Mouse (Mus musculus): ENCODE data around the gene Disc1. TPM values are rescaled to one million over a fixed set of nuclear protein-coding genes. Genes with fewer than 3 reads are reported as not detected.

Gene Disc1
- total and polyA plus RNA-seq, 3 experiments = 0.75 to 2.2 TPM; not detected in 1

DNA sequence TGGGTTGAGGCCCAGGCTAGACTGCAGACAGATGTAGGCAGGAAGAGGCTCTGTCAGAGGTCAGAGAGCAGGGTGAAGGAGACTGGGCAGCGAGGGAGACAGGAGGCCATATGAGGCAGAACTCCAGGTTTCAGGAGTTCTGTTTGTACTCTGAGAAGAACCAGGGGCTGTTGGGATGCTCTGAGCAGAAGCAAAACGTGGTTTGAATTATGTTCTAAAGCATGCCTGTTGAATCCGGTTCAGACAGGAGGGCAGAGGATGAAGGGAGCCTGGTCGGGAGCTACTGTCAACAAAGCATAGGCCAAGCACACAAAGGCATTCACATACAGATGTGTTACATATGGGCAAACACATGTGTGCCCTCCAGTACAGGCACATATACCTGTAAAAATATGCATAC, 230.9 kb downstream of the Disc1 start:
- H3K9ac ChIP-seq (ENCODE audit: control insufficient read depth, low read depth, low read length, poor library complexity, severe bottlenecking) = no peak overlapping the region
- TF ChIP-seq TAL1 (IDR thresholded peaks at IDR 0.05; ENCODE audit: low read length) (no peak), ZC3H11A (IDR thresholded peaks at IDR 0.05; ENCODE audit: low read depth, low read length) (no peak), RCOR1 (IDR thresholded peaks at IDR 0.05; ENCODE audit: low read depth, low read length) (no peak), ELF1 (IDR thresholded peaks at IDR 0.05; ENCODE audit: low read depth, low read length) (no peak), USF2 (IDR thresholded peaks at IDR 0.05; ENCODE audit: borderline replicate concordance in 1 of 2, insufficient read depth in 1 of 2, low read depth in 1 of 2, low read length in 2 of 2) (no peak)

GRCm38 (mm10) chr8:125285391-125285790, 231.4 kb downstream of the Disc1 start:
- Histone ChIP-seq H3K9me3 (replicated peaks; ENCODE audit: insufficient read depth, low read length) (no peaks in the 10 kb centered on the region), H3K4me1 (ENCODE audit: control insufficient read depth in 1 of 2, insufficient read depth in 2 of 2, low read length in 2 of 2) (no peaks in the 10 kb centered on the region)

More for the DNA sequence above, 230.9 kb downstream of the Disc1 start:
- H3K27ac ChIP-seq (ENCODE audit: control insufficient read depth, low read depth, low read length) = no peak overlapping the region
- H3K9me3 ChIP-seq (replicated peaks; ENCODE audit: insufficient read depth, low read length) = no peaks in the 10 kb centered on the region
- H3K4me1 ChIP-seq (ENCODE audit: control insufficient read depth in 1 of 2, insufficient read depth in 2 of 2, low read length in 2 of 2) = no peaks in the 10 kb centered on the region
- H3K27me3 ChIP-seq (ENCODE audit: control insufficient read depth in 1 of 2, insufficient read depth in 2 of 2, low read length in 2 of 2) = no peaks in the 10 kb centered on the region
- H3K79me2 ChIP-seq (ENCODE audit: control insufficient read depth, insufficient read depth, low read length, poor library complexity) = no peaks in the 10 kb centered on the region
- H3K4me3 ChIP-seq (ENCODE audit: control insufficient read depth in 1 of 2, insufficient read depth in 1 of 2, low read depth in 2 of 2, low read length in 2 of 2) = no peak overlapping the region
- no peaks in the 10 kb centered on the region for H3K36me3 ChIP-seq (ENCODE audit: control insufficient read depth in 1 of 2, insufficient read depth in 2 of 2, low read length in 2 of 2)
- no peak for DNase-seq (ENCODE audit: low read depth, low spot score)

GRCm38 (mm10) chr8:125285966-125286681, 232.1 kb downstream of the Disc1 start:
- no peak overlapping the region for H3K27ac ChIP-seq (ENCODE audit: control insufficient read depth, low read depth, low read length)
- no peak overlapping the region for H3K4me3 ChIP-seq (ENCODE audit: control insufficient read depth in 1 of 2, insufficient read depth in 1 of 2, low read depth in 2 of 2, low read length in 2 of 2)
- no peaks in the 10 kb centered on the region for H3K79me2 ChIP-seq (ENCODE audit: control insufficient read depth, insufficient read depth, low read length, poor library complexity)
- no peaks in the 10 kb centered on the region for H3K36me3 ChIP-seq (ENCODE audit: control insufficient read depth in 1 of 2, insufficient read depth in 2 of 2, low read length in 2 of 2)
- H3K4me1 ChIP-seq (ENCODE audit: control insufficient read depth in 1 of 2, insufficient read depth in 2 of 2, low read length in 2 of 2) = no peaks in the 10 kb centered on the region
- no peaks in the 10 kb centered on the region for H3K9me3 ChIP-seq (replicated peaks; ENCODE audit: insufficient read depth, low read length)
- H3K9ac ChIP-seq (ENCODE audit: control insufficient read depth, low read depth, low read length, poor library complexity, severe bottlenecking) = no peak overlapping the region
- DNase-seq (ENCODE audit: low read depth, low spot score) = no peak
- H3K27me3 ChIP-seq (ENCODE audit: control insufficient read depth in 1 of 2, insufficient read depth in 2 of 2, low read length in 2 of 2) = no peaks in the 10 kb centered on the region
- no peak for TF ChIP-seq MAZ (IDR thresholded peaks at IDR 0.05; ENCODE audit: low read depth, low read length)
- no peak for TF ChIP-seq CHD2 (IDR thresholded peaks at IDR 0.05; ENCODE audit: low read length)
- no peak for TF ChIP-seq SMC3 (IDR thresholded peaks at IDR 0.05; ENCODE audit: low read depth, low read length)
- TF ChIP-seq CHD1 (IDR thresholded peaks at IDR 0.05; ENCODE audit: low read depth, low read length) = no peak
- TF ChIP-seq JUND (IDR thresholded peaks at IDR 0.05; ENCODE audit: low read depth, low read length) = no peak
- no peak for TF ChIP-seq POLR2A (IDR thresholded peaks at IDR 0.05; ENCODE audit: control insufficient read depth in 1 of 2, insufficient read depth in 1 of 2, low read depth in 1 of 2, low read length in 2 of 2, poor library complexity in 1 of 2)
- no peak for TF ChIP-seq ZC3H11A (IDR thresholded peaks at IDR 0.05; ENCODE audit: low read depth, low read length)
- no peak for TF ChIP-seq CTCF (IDR thresholded peaks at IDR 0.05 in 2 of 3, conservative IDR thresholded peaks at IDR 0.05 in 1 of 3; ENCODE audit: control insufficient read depth in 1 of 3, insufficient read depth in 1 of 3, low read depth in 2 of 3, low read length in 3 of 3, poor library complexity in 1 of 3, severe bottlenecking in 1 of 3)
- TF ChIP-seq BHLHE40 (IDR thresholded peaks at IDR 0.05; ENCODE audit: borderline replicate concordance, low read depth, low read length) = no peak
- TF ChIP-seq USF1 (IDR thresholded peaks at IDR 0.05; ENCODE audit: low read depth, low read length) = no peak
- no peak for TF ChIP-seq TBP (IDR thresholded peaks at IDR 0.05; ENCODE audit: low read depth, low read length)
- TF ChIP-seq GABPA (IDR thresholded peaks at IDR 0.05; ENCODE audit: low read depth, low read length) = no peak
- TF ChIP-seq MEF2A (IDR thresholded peaks at IDR 0.05; ENCODE audit: extremely low read depth, insufficient replicate concordance, low read depth, low read length, poor library complexity, severe bottlenecking) = no peak
- no peak for TF ChIP-seq TAL1 (IDR thresholded peaks at IDR 0.05; ENCODE audit: low read length)
- no peak for TF ChIP-seq HCFC1 (IDR thresholded peaks at IDR 0.05; ENCODE audit: low read depth, low read length)
- TF ChIP-seq GATA1 (IDR thresholded peaks at IDR 0.05; ENCODE audit: low read depth, low read length) = no peak
- no peak for TF ChIP-seq SIN3A (IDR thresholded peaks at IDR 0.05; ENCODE audit: low read length)

More at GRCm38 (mm10) chr8:125285391-125285790, 231.4 kb downstream of the Disc1 start:
- TF ChIP-seq GATA1 (IDR thresholded peaks at IDR 0.05; ENCODE audit: low read depth, low read length) (no peak), CTCF (IDR thresholded peaks at IDR 0.05 in 2 of 3, conservative IDR thresholded peaks at IDR 0.05 in 1 of 3; ENCODE audit: control insufficient read depth in 1 of 3, insufficient read depth in 1 of 3, low read depth in 2 of 3, low read length in 3 of 3, poor library complexity in 1 of 3, severe bottlenecking in 1 of 3) (no peak), CHD1 (IDR thresholded peaks at IDR 0.05; ENCODE audit: low read depth, low read length) (no peak), CHD2 (IDR thresholded peaks at IDR 0.05; ENCODE audit: low read length) (no peak), TAL1 (IDR thresholded peaks at IDR 0.05; ENCODE audit: low read length) (no peak), MEF2A (IDR thresholded peaks at IDR 0.05; ENCODE audit: extremely low read depth, insufficient replicate concordance, low read depth, low read length, poor library complexity, severe bottlenecking) (no peak), ZC3H11A (IDR thresholded peaks at IDR 0.05; ENCODE audit: low read depth, low read length) (no peak), MAX (IDR thresholded peaks at IDR 0.05; ENCODE audit: low read length) (no peak), ZMIZ1 (IDR thresholded peaks at IDR 0.05; ENCODE audit: low read depth, low read length) (no peak), POLR2A (IDR thresholded peaks at IDR 0.05; ENCODE audit: control insufficient read depth in 1 of 2, insufficient read depth in 1 of 2, low read depth in 1 of 2, low read length in 2 of 2, poor library complexity in 1 of 2) (no peak), HCFC1 (IDR thresholded peaks at IDR 0.05; ENCODE audit: low read depth, low read length) (no peak), NRF1 (IDR thresholded peaks at IDR 0.05; ENCODE audit: insufficient read depth, low read depth, low read length, poor library complexity, severe bottlenecking) (no peak)
- no peaks in the 10 kb centered on the region for H3K27me3 ChIP-seq (ENCODE audit: control insufficient read depth in 1 of 2, insufficient read depth in 2 of 2, low read length in 2 of 2)
- H3K9ac ChIP-seq (ENCODE audit: control insufficient read depth, low read depth, low read length, poor library complexity, severe bottlenecking) = no peak overlapping the region
- H3K27ac ChIP-seq (ENCODE audit: control insufficient read depth, low read depth, low read length) = no peak overlapping the region
- DNase-seq (ENCODE audit: low read depth, low spot score) = no peak
- H3K36me3 ChIP-seq (ENCODE audit: control insufficient read depth in 1 of 2, insufficient read depth in 2 of 2, low read length in 2 of 2) = no peaks in the 10 kb centered on the region
- no peak overlapping the region for H3K4me3 ChIP-seq (ENCODE audit: control insufficient read depth in 1 of 2, insufficient read depth in 1 of 2, low read depth in 2 of 2, low read length in 2 of 2)
- H3K79me2 ChIP-seq (ENCODE audit: control insufficient read depth, insufficient read depth, low read length, poor library complexity) = no peaks in the 10 kb centered on the region
